Mouse (Mus musculus): ENCODE measurements around the gene Orai3. TPM values are rescaled to one million over a fixed set of nuclear protein-coding genes. Genes with fewer than 3 reads are reported as not detected.
"Not testable (repeated sequence)": the region's sequence is repeated elsewhere in the genome, so short reads cannot be mapped to it uniquely, and the experiment has no call there.

Gene Orai3
- 10 to 100 TPM; 23.1 to 23.7 TPM for total RNA-seq (2021)

DNA sequence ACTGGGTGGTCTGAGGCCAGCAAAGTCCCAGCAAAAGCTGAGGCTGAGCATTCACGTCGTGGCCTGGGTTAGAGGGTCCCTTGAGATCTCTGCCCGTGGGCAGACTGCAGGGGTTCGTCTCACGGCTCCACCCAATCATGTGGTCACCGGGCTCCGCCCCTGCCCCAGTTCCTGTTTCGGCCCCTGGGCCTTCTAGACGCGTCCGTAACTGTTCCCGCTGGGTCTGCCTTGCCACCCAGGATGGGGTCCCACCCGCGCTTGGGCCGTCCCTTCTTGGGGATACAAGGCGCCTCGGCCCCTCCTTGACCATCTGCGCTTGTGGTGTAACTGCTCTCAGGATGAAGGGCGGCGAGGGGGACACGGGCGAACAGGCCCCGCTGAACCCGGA is at the start of gene Orai3:
Orai3 (plus strand) TSS at position 165 of the 388 bp plus-strand sequence.
- peak; percentile 85 to 92 for DNase-seq (ENCODE audit: low spot score in 2 of 2)
- intact Hi-C loops (cut with DNase I) = loop anchor here (5.0 kb wide), 1 partner anchor 168 kb away; no protein-coding TSS in a partner anchor

DNA sequence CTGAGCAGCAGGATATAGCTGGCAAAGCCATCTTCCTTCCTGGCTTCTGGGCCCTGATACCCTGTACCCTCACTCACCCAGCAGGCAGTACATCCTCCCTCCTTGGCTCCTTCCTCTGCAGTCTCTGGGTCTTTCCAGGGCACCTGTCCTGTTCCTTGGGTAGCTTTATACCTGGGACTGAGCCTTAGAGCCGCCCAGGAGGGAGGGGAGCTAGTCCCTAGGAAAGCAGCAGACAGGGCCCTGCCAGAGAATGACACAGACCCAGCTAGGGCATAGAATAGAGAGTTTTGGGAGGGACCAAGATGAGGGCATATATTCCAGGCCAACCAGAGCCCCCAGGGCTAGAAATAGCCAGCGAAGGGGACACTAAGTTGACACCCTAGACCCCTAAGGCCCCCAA is 44.1 kb upstream of the Orai3 start:
- intact Hi-C loops (cut with DNase I) = no loop called here
- DNase-seq (ENCODE audit: low spot score in 2 of 2) = no peak

DNA sequence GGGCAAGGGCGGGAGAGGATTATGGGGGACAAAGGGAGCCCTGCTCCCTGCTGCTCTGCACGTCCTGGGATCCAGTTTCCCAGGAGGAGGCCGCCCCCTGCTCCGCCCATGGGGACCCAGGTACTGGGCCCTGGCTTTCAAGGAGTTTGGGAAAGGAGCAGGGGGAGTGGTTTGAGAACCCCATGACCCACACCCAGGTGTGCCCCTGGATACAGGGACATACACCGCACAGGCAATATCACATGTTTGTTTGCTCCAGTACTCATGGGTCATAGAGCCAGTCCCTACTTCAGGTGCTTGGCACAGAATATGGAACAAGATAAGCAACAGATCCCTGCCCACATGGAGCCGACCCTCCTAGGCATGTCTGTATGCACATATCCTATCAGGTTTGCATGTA is 43.7 kb upstream of the Orai3 start:
- no peak for DNase-seq (ENCODE audit: low spot score in 2 of 2)
- intact Hi-C loops (cut with DNase I) = no loop called here

DNA sequence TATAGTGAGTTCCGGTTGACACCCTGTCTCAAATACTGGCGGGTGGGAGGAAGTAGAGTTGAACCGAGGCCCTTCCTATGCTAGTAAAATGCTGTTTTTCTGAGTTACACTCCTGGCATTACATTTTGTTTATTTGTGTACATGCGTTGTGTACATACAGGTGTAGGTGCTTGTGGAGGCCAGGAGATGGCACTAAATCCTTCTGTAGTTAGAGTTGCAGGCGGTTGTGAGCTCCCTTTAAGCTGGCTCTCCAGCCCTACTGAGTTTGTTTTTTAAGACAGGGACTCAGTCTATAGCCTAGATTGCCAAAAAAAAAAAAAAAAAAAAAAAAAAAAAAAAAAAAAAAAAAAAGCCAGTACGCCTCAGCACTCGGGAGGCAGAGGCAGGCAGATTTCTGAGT is 41.7 kb upstream of the Orai3 start:
- intact Hi-C loops (cut with DNase I) = no loop called here
- DNase-seq (ENCODE audit: low spot score in 2 of 2) = no peak

DNA sequence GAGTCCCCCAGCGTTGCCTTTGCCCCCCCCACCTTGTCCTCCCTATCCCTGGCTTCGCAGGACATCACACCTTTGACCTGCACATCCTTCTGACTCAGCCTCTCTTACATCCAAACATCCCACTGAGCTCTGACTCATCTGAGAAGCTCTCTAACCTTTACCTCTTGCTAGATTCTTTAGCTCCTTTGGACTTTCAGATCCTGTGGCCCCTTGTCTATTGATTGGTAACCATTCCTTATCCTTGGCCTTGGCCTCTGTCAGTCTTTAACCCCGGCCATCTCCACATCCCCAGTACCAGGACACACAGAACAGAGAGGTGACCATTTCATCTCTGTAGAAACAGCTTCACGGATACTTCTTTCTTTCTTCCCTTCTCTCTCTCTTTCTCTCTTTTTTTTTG is 39.4 kb upstream of the Orai3 start:
- DNase-seq (ENCODE audit: low spot score in 2 of 2) = no peak
- intact Hi-C loops (cut with DNase I) = no loop called here

DNA sequence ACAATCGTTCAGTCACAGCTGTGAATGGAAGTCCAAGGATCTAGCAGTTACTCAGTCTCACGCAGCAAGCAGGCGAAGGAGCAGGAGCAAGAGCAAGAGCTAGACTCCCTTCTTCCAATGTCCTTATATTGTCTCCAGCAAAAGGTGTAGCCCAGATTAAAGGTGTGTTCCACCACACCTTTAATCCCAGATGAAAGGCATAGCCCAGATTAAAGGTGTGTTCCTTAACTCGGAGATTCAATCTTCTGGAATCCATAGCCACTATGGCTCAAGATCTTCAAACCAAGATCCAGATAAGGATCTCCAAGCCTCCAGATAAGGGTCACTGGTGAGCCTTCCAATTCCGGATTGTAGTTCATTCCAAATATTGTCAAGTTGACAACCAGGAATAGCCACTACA is 37.5 kb upstream of the Orai3 start, which contains the start of gene Ctf2:
Ctf2 (minus strand) TSS at position 101 of the 400 bp plus-strand sequence.
- DNase-seq (ENCODE audit: low spot score in 2 of 2); intact Hi-C loops (cut with DNase I): not testable (repeated sequence)

DNA sequence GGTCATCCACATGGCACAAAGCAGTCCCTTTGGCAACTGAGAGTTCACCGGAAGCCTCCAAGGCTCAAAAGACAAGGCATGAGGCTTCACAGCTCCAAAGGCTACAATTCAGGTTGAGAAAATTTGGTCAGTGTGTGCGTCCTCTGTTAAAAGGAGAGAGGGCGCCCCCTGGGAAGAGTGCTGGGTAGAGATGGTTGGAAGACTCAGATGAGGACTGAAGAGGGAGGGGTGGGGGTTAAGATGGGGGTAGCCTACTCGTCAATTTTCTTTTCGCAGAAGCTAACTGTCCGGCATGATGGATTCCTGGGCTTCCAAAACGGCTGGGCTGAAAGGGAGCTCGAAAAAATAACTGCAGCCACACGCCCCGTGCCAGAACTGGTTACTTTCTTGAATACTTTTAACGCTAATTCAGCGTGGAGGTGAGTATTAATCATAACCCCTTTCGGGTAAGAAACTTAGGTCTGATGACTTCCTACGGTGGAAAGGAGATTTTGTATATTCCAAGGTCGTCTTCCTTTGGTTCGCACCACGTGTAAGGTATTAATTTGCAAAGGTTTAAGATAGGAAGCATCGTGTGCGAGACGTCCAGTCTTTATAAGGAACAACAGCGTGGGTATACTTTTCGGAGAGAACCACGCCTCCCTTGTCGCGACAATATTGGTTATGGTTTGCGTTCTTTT is 25.1 kb upstream of the Orai3 start, which contains the start of gene Fbxl19:
Fbxl19 (plus strand) TSS at position 178 of the 680 bp plus-strand sequence.
- DNase-seq (ENCODE audit: low spot score in 2 of 2) = peak; percentile 72 to 77
- intact Hi-C loops (cut with DNase I) = loop anchor here (1.0 kb wide), 2 partner anchors 35 to 69 kb away; no protein-coding TSS in a partner anchor

DNA sequence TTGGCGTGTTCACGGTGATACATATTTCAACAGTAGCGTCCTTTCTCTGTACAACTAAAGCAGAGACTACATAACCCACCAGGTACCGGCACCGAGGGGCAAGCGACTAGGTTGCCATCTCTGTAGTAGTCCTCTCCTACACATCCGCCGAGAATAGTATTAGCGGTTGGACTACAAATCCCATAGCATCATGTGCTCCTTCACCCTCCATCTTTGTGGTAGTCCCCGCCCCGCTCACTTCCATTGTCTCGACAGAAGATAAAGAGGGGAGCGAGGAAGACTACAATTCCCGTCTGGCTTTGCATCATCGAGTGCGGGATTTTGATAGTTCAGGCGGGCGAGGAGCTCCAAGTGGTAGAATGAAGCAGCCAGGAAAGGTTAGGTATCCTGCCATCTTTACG is 24.4 kb upstream of the Orai3 start:
- intact Hi-C loops (cut with DNase I) = loop anchor here (1.0 kb wide), 2 partner anchors 36 to 70 kb away; no protein-coding TSS in a partner anchor
- peak; percentile 95 to 99 for DNase-seq (ENCODE audit: low spot score in 2 of 2)

DNA sequence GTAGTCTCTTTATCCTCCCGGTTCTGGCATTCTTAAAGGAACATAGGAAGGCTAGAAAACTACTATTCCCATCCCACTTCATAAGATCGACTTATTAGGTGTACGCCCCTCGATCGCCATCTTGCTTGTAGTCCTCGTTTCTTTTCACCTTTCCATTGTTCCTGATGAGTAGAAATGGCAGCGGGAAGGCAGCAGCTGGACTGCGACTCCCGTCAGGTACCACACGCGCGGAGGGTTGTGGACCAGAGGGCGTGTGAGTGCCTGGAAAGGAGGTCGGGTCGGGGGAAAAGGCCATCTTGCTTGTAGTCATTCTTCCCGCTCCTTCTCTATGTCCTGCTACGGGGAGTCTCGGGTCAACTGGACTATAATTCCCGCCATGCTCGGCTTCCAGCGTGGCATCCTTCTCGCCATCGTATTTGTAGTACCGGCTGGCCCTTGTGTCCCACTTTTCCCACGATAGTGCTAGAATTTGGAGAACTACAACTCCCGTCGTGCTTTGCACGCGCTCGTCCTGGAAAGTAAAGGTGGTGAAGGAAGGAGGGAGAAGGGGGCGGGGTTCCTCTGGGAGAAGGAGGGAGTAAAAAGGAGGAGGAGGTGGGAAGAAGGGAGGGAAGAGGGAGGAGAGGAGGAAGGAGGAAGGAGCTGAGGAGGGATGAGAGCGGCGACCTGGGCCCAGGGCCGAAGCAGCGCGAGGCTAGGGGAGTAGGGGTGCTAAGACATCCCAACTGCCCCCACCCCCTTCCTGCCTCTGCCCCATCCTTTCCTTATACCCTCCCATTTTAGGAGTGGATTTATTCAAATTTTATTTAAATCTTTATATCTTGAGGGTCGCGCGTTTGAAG is 23.7 kb upstream of the Orai3 start:
- peak; percentile 96 to 100 for DNase-seq (ENCODE audit: low spot score in 2 of 2)
- intact Hi-C loops (cut with DNase I) = loop anchor here (1.0 kb wide), 2 partner anchors 37 to 71 kb away; no protein-coding TSS in a partner anchor

DNA sequence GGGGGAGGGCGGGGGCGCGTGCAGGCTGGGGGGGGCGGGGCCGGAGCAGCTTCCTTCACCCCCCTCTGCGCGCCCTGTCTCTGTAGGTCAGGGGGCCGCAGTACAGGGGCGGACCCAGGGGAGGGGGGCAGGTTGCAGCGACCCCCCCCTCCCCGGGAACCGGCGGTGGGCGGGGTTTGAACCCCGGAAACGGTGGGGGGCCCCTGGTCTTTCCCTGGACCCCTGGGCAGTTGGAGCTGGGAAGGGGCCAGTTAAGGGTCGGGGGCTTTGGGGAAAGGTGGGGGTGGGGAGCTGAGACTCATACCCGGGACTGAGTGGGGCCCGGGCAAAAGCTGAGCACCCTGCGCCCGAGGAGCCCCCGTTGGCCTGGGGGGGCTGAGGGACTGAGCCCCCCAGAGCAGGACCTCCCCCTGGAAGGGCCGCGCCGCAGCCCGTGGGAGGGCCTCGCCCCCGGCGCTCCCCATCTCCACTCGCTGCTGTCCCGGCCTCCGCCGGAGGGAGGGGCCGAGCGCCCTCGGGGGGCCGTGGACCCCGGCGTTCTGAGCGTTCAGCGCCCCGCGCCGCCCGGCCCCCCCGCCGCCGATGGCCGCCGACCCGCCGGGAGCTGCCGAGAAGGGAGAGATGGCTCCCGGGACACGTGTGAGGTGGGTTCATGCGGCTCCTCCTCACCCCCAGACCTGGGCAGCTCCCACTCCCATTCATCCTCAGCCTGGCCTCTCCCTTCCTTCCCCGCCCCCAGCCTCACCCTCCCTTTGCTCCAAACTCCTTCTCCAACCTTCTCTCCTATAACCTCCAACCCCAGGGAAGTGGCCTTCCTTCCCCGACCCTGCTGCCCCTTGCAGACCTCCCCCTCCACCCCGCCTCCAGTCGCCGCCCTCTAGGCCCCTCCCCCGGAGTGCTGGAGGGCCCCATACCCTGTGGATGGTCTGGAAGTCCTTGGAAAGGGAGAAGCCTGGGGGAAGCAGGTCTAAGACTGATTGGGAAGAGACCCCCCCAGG is 22.8 kb upstream of the Orai3 start:
- intact Hi-C loops (cut with DNase I) = no loop called here

DNA sequence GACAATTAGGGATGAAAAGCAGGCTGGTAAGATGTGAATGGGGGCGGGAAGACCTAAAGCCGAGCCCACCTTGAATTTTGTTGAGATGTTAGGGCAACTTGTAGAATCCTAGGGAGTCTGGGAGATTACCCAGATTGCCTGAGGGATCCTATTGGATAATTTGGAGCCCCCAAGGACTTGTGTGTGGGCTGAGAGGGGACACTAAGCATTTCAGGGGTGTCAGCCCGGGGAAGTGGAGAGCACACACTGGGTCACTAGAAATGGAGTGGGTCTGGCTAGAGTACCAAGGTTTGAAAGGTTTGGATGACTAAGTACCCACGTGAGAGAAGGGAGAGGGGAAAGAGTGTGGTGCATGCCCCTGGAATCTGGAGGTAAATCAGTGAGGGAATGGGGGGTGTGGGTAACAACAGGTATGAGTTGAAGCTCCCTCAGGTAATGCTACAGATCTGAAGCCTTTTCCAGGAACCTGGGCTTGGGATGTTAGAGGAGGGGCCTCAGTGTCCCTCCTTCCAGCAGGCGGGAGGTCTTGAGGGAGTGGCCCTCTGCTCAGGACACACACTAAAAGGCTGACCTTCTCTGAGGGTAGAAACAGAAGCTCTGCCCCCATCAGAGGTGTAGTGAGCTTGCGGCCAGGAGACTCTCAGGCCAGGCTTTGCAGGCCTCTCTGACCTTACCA is 21.9 kb upstream of the Orai3 start:
- intact Hi-C loops (cut with DNase I) = no loop called here
- DNase-seq (ENCODE audit: low spot score in 2 of 2) = no peak

More for the DNA sequence above, 22.8 kb upstream of the Orai3 start:
- no peak for DNase-seq (ENCODE audit: low spot score in 2 of 2)

DNA sequence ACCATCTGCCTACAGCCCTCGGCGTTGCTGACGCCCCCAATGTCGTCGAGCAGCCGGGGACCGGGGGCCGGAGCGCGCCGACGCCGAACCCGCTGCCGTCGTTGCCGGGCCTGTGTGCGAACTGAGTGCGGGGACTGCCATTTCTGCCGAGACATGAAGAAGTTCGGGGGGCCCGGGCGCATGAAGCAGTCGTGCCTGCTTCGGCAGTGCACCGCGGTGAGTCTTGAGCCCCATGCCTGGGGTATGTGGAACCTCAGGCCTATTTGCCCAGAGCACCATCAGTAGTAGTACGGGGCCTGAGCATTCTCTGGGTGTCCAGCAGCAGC is 21.4 kb upstream of the Orai3 start:
- intact Hi-C loops (cut with DNase I) = no loop called here
- no peak for DNase-seq (ENCODE audit: low spot score in 2 of 2)

DNA sequence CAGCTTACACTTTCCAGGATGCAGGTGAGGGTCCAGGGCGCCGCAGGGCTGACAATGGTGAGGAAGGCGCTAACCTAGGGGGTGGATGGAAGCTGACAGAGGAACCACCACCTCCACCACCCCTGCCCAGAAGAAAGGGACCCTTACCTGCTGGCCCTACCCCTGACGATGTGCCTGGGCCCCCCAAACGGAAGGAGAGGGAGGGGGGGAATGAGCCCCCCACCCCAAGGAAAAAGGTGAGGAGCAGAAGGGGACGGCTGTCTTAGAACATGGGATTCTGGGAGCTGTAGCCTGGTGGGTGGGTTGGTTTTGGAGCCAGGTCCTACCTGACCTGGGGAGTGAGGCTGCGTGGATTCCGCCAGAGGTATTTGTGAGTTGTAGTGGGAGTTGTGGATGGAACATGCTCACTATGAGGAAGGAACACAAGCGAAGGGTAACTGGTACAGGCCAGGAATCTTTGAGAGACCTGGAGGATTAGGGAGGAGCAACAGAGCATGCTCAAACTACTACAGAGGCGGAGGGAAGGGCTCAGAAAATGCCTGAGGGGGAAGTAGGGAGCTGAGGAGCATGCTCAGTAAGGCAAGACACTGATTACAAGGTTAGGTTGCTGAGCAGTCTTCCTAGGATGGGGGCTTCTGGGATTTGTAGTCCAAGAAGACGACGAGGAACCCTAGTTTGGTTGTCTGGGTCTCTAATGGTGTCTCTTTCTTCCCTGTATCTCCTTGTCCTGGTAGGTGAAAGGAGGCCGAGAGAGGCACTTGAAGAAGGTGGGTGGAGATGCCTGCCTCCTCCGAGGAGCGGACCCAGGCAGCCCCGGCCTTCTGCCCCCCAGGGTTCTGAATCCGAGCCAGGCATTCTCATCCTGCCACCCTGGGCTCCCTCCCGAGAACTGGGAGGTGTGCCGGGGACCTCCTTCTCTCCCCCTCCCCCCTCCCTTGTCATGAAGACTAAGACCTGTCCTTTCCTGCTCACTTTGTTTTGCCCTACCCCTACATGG is 19.2 kb upstream of the Orai3 start:
- intact Hi-C loops (cut with DNase I) = no loop called here
- DNase-seq (ENCODE audit: low spot score in 2 of 2) = peak; percentile 63 to 86

DNA sequence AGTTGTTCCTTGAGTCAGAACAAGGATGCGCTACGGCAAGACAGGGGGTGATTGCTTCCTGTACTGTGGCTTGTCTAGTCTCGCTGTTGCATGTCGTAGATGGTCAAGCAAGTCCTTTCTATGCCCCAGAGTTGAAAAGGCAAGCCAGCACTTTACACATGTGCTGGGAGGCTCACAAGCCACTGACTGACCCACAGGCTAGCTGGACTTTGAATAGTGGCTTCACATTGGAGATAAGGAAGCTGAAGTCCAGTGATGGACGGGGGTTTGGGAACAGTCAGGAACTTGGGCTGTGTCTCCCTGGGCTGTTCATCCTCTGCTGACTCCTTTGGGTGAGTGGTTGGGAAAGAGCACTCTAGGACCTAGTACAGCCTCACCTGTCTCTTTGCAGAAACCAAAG is 18.0 kb upstream of the Orai3 start:
- no peak for DNase-seq (ENCODE audit: low spot score in 2 of 2)
- intact Hi-C loops (cut with DNase I) = no loop called here

DNA sequence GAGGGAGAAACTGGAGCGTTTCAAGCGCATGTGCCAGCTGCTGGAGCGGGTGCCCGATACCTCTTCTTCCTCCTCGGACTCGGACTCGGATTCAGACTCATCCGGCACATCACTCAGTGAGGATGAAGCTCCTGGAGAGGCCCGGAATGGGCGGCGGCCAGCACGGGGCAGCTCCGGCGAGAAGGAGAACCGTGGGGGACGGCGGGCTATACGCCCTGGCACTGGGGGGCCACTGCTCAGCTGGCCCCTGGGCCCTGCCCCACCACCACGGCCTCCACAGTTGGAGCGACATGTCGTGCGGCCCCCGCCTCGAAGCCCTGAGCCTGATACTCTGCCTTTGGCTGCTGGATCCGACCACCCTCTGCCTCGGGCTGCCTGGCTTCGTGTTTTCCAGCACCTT is 17.5 kb upstream of the Orai3 start:
- DNase-seq (ENCODE audit: low spot score in 2 of 2) = no peak
- intact Hi-C loops (cut with DNase I) = no loop called here

DNA sequence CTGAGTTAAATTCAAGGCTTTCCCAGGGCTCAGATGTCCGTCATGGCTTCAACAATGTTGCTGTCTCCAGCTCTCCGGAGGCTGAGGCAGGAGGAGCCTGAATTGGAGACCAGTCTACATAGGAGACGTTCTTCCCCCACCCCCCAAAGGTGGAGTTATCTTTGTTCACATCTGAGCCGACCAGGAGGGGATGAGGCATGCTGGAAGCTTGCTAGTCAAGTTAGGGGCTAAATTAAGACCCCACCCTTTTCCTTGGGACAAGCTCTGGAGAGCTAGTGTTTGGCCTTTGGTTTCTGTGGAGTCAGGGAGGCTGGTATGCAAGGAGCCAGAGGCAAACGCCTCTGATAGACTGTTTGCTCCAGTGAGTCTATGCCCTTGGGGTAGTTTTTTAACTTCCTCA is 16.5 kb upstream of the Orai3 start:
- DNase-seq (ENCODE audit: low spot score in 2 of 2) = no peak
- intact Hi-C loops (cut with DNase I) = no loop called here

DNA sequence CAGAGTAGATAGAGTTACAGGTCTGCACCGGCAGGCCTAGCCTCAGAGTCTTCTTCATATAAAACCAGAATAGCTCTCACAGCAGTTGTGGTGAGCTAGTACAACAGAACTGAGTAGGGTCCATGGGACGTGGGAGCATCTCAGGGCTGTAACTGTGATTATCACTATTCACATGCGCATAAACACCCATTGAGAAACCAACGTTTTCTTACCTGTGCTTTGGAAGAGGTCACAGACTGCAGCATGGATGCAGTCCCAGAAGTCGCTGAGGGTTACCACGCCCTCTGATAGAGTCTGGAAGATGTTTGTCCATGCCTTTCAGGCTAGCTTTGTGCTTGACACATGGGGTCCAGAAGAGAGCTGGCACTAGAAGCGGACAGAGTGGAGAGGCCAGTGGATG is 15.9 kb upstream of the Orai3 start:
- intact Hi-C loops (cut with DNase I) = no loop called here
- no peak for DNase-seq (ENCODE audit: low spot score in 2 of 2)

DNA sequence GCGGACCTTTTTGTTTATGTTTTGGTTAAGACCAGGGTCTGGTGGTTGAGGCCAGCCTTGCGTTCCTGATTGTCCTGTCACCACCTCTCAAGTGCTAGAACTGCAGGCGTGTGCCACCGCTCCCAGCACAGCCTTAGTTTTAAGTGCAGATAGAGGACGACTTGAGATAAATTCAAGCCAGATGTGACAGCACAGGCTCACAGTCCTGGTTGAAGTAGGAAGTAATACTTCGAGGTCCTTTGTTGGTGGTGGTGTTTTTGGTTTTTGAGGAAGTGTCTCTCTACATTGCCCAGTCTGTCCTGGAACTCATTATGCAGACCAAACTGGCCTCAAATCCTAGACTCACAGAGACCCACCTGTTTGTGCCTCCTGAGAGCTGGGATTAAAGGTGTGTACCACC is 9.9 kb upstream of the Orai3 start:
- no peak for DNase-seq (ENCODE audit: low spot score in 2 of 2)
- intact Hi-C loops (cut with DNase I) = no loop called here

Data from left cerebral cortex, postnatal 25 days (tissue).